Mouse (Mus musculus) cerebral cortex, adult 2 months (tissue): ENCODE results near the gene Klra17.

ENCODE experiments used
- WGBS: fragments of 180-500 bp; shearing (Covaris S2); methylation state at CpG from one replicate; pipeline ENCODE4 v1.1.7; 2018; 5-methylcytosine and 5-hydroxymethylcytosine counted together

Gene Klra17

GRCm38 (mm10) chr6:129876549-129876948 lies at the start of gene Klra17:
Klra17 (minus strand) TSS chr6:129876672.
- WGBS = 33% methylated on average over 1 of the region's 1 CpGs

DNA sequence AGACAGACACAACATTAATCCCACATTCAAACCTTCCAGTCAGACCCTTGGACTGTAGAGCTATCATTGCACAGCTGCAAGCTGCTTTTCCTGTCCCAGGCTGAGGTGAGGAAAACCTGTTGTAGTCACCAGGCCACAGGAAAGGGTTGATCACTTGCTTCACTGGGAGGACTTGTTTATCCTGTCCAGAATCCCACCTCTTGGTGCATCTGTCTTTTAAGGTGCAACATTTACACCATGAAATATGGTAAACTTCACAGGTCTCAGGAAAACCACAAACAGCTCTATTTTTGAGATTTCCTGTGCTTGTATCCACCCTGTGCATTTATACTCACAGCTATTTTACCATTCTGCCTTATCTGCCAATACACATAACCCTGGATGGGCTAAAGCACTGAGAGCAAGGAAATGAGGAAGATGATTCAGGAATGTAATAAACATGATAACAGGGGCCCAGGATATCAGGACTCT lies 41.0 kb upstream of the Klra17 start, which contains the start of gene Klra5:
Klra5 (minus strand) TSS at position 175 of the 471 bp plus-strand sequence.

GRCm38 (mm10) chr6:129916996-129917395 lies 40.5 kb upstream of the Klra17 start:
- WGBS = 76% methylated on average over 1 of the region's 1 CpGs

- WGBS = 77% methylated on average over 2 of the region's 2 CpGs
Measured at GRCm38 (mm10) chr6:129882525-129882924, 6.1 kb upstream of the Klra17 start.

DNA sequence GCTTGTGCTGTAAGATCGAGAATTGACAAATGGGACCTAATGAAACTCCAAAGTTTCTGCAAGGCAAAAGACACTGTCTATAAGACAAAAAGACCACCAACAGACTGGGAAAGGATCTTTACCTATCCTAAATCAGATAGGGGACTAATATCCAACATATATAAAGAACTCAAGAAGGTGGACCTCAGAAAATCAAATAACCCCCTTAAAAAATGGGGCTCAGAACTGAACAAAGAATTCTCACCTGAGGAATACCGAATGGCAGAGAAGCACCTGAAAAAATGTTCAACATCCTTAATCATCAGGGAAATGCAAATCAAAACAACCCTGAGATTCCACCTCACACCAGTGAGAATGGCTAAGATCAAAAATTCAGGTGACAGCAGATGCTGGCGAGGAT lies 14.1 kb downstream of the Klra17 start, which contains the start of gene Gm17631:
Gm17631 (plus strand) TSS at position 301 of the 400 bp plus-strand sequence.
- no CpG with 5 or more reads among the region's 3 CpGs for WGBS

DNA sequence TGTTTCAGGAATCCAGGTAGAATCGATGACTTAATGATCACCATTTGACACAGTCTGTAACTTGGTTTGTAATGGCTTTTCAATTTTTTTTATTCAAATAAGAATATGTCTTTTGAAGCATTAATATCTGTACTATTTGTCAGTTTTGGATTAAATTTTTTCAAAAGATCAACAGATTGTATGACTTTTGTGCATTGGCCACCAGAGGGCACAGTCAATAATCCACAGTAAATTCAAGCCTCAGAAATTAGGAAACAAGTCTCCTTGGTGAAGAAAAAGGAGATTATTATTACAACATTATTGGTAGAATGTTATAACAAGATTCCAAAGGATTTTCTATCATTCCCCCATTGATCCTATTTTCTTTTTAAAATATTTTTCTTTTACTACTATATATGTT lies 50.9 kb downstream of the Klra17 start:
- 76% methylated on average over 1 of the region's 1 CpGs for WGBS

DNA sequence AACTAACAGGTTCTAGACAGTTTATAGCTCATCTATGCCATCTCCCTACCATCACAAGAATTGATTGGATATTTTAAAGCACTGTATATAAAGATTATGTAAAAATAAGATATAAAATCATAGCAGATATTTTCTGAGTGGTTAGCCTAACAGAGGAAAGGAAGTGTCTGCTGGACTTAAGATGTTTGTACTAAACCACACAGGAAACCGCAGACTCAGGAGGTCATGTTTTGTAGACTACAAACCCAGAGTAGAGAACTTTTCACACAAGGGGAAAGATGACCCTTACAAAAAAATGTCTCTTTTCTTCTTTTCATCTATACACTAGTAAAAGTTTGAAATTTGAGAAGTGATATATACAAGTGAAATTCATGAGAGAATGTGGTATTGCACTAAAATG lies 52.5 kb downstream of the Klra17 start:
- WGBS = 87% methylated on average over 1 of the region's 1 CpGs

GRCm38 (mm10) chr6:129817731-129818130 lies 58.7 kb downstream of the Klra17 start:
- WGBS = 55% methylated on average over 3 of the region's 3 CpGs

DNA sequence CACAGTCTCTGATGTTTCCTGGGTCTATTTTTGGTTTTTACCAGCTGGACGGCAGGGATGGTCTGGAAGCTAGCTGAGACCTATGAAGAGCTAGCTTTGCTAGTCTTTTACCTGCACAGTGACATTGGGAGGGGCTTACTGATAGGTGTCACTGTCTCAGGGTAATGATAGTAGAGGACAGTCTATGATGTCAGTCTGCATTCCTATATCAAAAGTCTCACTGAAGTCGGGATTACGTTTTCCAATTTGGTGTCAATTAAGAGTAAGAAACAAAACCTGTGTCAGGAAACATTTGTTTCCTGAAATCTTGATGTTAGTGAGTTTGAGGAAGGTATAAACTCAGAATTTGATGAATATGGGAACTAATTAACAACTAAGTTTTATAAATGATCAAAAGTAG lies 92.3 kb downstream of the Klra17 start, which contains the start of gene Gm156:
Gm156 (minus strand) TSS at position 101 of the 400 bp plus-strand sequence.
- 88% methylated on average over 3 of the region's 3 CpGs for WGBS
